Mouse (Mus musculus) liver, embryonic 14.5 days (tissue): ENCODE results near the gene Cachd1. TPM values are rescaled to one million over a fixed set of nuclear protein-coding genes. Genes with fewer than 3 reads are reported as not detected.

ENCODE experiments used
- ATAC-seq: fragments of 200-750 bp; cut with Nextera tagmentation; 2 replicates; pipeline ENCODE4 v1.8.0; 2017; ENCODE audit warnings: moderate number of reproducible peaks, mild to moderate bottlenecking, moderate library complexity; ENCODE audit not compliant: insufficient read depth
- DNase-seq, 3 experiments: peaks; one replicate each; pipeline ENCODE4 v3.0.0-alpha.2; 2012 to 2013; ENCODE audit warnings: low read depth in 3 of 3, low spot score in 3 of 3
- H3K27ac ChIP-seq: fragments of 300-500 bp; sonication (generic); 2 replicates; pipeline ENCODE4 v1.5.1; 2014; ENCODE audit warnings: moderate library complexity, mild to moderate bottlenecking, control low read depth, inconsistent platforms
- H3K27me3 ChIP-seq: fragments of 300-500 bp; sonication (generic); 2 replicates; pipeline ENCODE4 v1.6.1; 2014; ENCODE audit warnings: mild to moderate bottlenecking, low read length, moderate library complexity; ENCODE audit not compliant: control insufficient read depth, insufficient read depth
- H3K36me3 ChIP-seq: fragments of 300-500 bp; sonication (generic); replicated peaks from 2 replicates; pipeline ENCODE4 v1.6.1; 2014; ENCODE audit warnings: low read depth; ENCODE audit not compliant: control insufficient read depth, insufficient read depth
- H3K4me1 ChIP-seq, 2 experiments: fragments of 200-500 bp in 1 of 2; fragments of 300-500 bp in 1 of 2; sonication (generic) in 1 of 2; replicated peaks; 2 replicates each; pipeline ENCODE4 v1.6.1; 2012 to 2014; ENCODE audit warnings: antibody characterized with exemption in 1 of 2, inconsistent platforms in 1 of 2, low read length in 1 of 2; ENCODE audit not compliant: control insufficient read depth in 2 of 2, insufficient read depth in 2 of 2
- H3K4me2 ChIP-seq: fragments of 300-500 bp; sonication (generic); 2 replicates; pipeline ENCODE4 v1.6.1; 2014; ENCODE audit warnings: low read depth, mild to moderate bottlenecking, control low read depth, moderate library complexity
- H3K4me3 ChIP-seq, 2 experiments: fragments of 200-500 bp in 1 of 2; fragments of 300-500 bp in 1 of 2; sonication (generic) in 1 of 2; 2 replicates each; pipeline ENCODE4 v1.5.1; 2012 to 2014; ENCODE audit warnings: low read depth in 2 of 2, low read length in 2 of 2, mild to moderate bottlenecking in 2 of 2, control low read depth in 1 of 2, inconsistent platforms in 1 of 2, moderate library complexity in 1 of 2; ENCODE audit not compliant: insufficient read depth in 1 of 2
- H3K9ac ChIP-seq: fragments of 300-500 bp; sonication (generic); replicated peaks from 2 replicates; pipeline ENCODE4 v1.6.1; 2014; ENCODE audit warnings: mild to moderate bottlenecking, control low read depth, moderate library complexity
- H3K9me3 ChIP-seq: fragments of 300-500 bp; sonication (generic); 2 replicates; pipeline ENCODE4 v1.6.1; 2016; ENCODE audit warnings: low read length, mixed read lengths; ENCODE audit not compliant: control insufficient read depth
- CTCF ChIP-seq: IDR thresholded peaks from 2 replicates; pipeline ENCODE4 v1.5.1; 2016; ENCODE audit warnings: antibody characterized with exemption, low read depth, control low read depth
- EP300 ChIP-seq: IDR thresholded peaks from 2 replicates; pipeline ENCODE4 v1.6.1; 2016; ENCODE audit warnings: antibody characterized with exemption, low read depth
- WGBS: fragments of 180-500 bp; shearing (Covaris S2); extraction: QIAGEN DNeasy Blood & Tissue Kit; methylation state at CpG from one replicate; pipeline ENCODE4 v1.1.7; 2014; ENCODE audit not compliant: insufficient replicate concordance; 5-methylcytosine and 5-hydroxymethylcytosine counted together
- polyA plus RNA-seq, 2 experiments: library from polyadenylated mRNA; depleted of rRNA in 1 of 2; stranded (reverse) in 1 of 2; unstranded in 1 of 2; fragments of >200 nt; fragmentation: Nextera tagmentation in 1 of 2; extraction: Ambion mirVana in 1 of 2; gene quantifications; 2 replicates each; pipeline versions ENCODE4 v1.2.1 to v1.2.3; 2012 to 2014

The Cachd1 gene
- polyA plus RNA-seq, 2 experiments, result 4.5 to 10.2 TPM

DNA sequence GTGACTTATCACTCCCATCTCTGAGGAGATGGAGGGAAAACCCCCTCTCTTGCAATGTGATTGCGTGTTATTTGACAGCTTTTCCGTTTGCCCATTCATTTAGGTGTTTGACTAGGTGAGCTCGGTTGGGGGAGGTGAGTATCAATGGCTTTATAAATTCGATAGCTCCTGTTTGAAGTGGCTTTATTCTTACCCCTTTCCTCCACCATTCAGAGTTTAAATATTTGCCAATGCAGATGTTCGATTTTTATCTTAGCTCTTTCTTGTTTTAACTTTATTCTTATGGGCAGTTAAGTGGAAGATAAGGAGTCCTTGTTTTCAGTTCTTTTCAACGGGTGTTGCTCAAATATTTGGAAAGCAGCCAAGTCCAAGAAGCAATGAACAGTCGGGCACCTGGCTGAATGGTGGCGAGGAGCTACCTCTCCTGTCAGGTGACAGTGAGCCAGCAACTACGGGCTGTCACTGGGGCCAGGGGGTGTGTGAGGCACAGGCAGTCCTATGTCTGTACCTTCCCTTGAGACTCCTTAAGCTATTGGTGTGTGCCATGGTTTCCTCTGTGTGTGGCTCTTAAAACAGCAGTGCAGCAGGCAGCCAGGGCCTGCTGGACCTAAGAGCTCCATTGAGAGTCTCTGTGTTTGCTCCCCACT lies 133.3 kb downstream of the Cachd1 start:
- ATAC-seq (no peak), DNase-seq (no peak)
- Histone ChIP-seq H3K4me1 (no peaks in the 10 kb centered on the region), H3K36me3 (no peaks in the 10 kb centered on the region), H3K27ac (no peak overlapping the region), H3K4me2 (no peak overlapping the region), H3K4me3 (no peak overlapping the region), H3K9ac (no peak overlapping the region), H3K27me3 (no peaks in the 10 kb centered on the region), H3K9me3 (no peaks in the 10 kb centered on the region)
- TF ChIP-seq CTCF (no peak), EP300 (no peak)
- WGBS, result 46% methylated on average over 9 of the region's 9 CpGs

DNA sequence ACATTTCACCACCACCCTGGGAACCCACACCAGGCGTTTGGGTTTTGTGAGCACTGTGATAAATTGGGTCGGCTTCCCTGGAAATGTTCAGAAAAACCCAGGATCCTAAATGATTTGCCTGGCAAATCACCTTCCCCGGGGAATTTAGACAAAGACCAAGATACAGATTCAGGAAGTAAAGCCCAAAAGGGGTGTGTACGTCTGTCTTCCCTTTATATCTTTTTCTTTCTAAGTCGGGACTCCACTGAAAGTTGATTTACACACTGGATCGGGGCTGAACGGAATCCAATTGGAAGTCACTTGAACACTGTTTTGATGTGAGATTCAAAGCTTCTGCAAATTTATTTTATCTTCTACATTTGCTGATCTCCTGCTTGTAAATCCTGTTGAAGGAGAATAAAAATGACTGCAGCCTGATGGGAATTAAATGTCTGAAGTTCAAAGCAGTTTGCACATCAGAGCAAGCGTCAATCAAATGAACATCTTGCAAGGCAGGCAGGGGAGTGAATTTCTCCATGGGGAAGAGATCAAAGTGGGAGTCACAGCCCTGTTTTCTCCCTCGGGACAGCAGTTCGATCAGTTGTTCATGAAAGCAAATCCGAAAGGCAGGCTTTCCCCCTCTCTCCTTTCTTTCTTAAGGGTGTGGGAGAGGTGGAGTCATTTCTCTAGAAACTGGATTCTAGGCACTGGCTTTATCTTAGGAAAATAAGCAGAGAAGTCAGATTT lies 134.3 kb downstream of the Cachd1 start:
- TF ChIP-seq CTCF (no peak), EP300 (no peak)
- Histone ChIP-seq H3K27me3 (no peaks in the 10 kb centered on the region), H3K9ac (no peak overlapping the region), H3K36me3 (no peaks in the 10 kb centered on the region), H3K27ac (no peak overlapping the region), H3K4me2 (no peak overlapping the region), H3K9me3 (no peaks in the 10 kb centered on the region), H3K4me3 (no peak overlapping the region), H3K4me1 (no peaks in the 10 kb centered on the region)
- DNase-seq (no peak), ATAC-seq (no peak)
- 44% methylated on average over 11 of the region's 11 CpGs for WGBS

DNA sequence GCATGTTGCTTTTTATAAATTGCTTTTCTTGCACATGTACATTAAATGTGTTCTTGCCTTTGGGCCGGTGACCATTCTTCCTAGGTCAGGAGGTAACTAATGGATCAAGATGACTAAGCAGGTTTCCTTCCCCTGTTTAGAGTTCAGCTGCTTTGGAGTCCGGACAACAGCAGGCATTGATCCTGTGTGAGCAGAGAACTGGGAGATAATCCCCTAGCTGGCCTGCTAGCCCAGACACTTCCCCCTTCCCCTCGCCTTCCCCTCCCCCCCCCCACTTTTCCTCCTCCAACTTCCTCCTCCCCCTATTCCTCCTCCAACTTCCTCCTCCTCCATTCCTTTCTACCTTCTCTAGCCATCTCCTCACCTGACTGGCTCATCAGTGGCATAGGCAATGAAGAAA lies 135.2 kb downstream of the Cachd1 start:
- DNase-seq (no peak), ATAC-seq (no peak)
- Histone ChIP-seq H3K27ac (no peak overlapping the region), H3K9ac (no peak overlapping the region), H3K9me3 (no peaks in the 10 kb centered on the region), H3K27me3 (no peaks in the 10 kb centered on the region), H3K4me1 (no peaks in the 10 kb centered on the region), H3K4me2 (no peak overlapping the region), H3K4me3 (no peak overlapping the region), H3K36me3 (no peaks in the 10 kb centered on the region)
- 11% methylated on average over 3 of the region's 3 CpGs for WGBS
- TF ChIP-seq EP300, result no peak

DNA sequence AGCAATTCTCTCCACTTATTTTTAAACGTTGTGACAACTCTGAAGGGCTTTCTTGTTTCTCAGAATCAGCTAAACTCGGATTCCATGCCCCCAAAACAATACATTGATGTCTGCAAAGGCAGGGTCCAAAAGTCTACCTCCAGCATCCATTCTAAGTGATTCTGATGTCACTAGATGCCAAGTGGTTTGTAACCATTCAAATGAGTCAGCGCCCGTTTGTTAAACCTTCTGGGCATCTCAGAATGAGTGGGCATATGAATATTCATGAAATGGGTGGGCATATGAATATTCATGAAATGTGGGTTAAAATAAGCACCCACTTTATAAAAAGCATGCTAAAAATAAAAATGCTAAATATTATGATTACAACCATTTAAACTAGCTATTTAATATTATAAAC lies 137.2 kb downstream of the Cachd1 start:
- Histone ChIP-seq H3K36me3 (no peaks in the 10 kb centered on the region), H3K4me1 (no peaks in the 10 kb centered on the region), H3K4me2 (no peak overlapping the region), H3K9ac (no peak overlapping the region), H3K9me3 (no peaks in the 10 kb centered on the region), H3K4me3 (no peak overlapping the region), H3K27ac (no peak overlapping the region), H3K27me3 (no peaks in the 10 kb centered on the region)
- TF ChIP-seq CTCF, result no peak
- TF ChIP-seq EP300, result no peak
- ATAC-seq (no peak), DNase-seq (no peak)
- 58% methylated on average over 4 of the region's 4 CpGs for WGBS

DNA sequence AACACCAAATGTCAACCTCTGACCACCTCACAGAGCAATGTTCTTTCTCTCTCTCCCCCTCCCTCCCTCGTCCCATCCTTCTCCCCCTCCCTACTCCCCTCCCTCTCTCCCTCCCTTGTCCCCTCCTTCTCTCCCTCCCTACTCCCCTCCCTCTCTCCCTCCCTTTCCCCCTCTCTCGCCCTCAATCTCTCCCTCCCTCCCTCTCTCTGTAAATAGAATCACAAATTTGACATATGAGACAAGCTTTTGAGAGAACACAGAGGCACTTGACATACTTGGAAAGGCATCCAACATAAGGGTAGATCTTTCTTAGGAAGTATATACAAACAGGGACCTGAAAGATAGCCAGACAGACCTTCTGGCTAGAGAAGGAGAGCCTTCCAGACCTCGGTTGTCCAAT lies 138.1 kb downstream of the Cachd1 start:
- H3K4me1 ChIP-seq, result no peaks in the 10 kb centered on the region
- WGBS, result 30% methylated on average over 3 of the region's 3 CpGs
- DNase-seq (no peak), ATAC-seq (no peak)
- no peak overlapping the region for H3K4me3 ChIP-seq
- TF ChIP-seq CTCF (no peak), EP300 (no peak)
- no peak overlapping the region for H3K27ac ChIP-seq
- no peak overlapping the region for H3K4me2 ChIP-seq
- no peaks in the 10 kb centered on the region for H3K27me3 ChIP-seq
- no peaks in the 10 kb centered on the region for H3K36me3 ChIP-seq
- H3K9me3 ChIP-seq, result no peaks in the 10 kb centered on the region
- H3K9ac ChIP-seq, result no peak overlapping the region
